Mouse (Mus musculus): ENCODE data around the gene Ciz1. TPM values are rescaled to one million over a fixed set of nuclear protein-coding genes. Genes with fewer than 3 reads are reported as not detected.

The Ciz1 gene
- polyA plus RNA-seq, 1 experiment from 2014 or later = 56.6 TPM

DNA sequence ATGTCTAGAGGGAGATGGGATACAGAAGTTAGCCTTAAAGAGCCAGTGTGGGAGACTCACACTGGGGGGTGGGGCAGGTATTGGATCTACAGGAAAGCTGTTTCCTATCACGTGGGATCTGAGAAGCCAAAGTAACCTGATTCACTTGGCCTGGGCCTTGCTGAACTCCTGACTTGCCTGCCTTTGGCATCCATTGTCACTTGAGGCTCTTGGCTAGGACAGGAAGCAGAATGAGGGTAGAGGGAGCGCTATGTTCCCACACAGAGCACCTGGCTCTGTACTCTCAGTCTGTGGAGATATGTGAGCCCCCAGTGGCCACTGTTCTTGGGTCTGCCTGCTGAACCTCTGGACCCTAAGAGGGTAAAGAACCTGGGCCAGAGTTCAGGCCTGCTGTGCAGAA lies 64.4 kb downstream of the Ciz1 start:
- Histone ChIP-seq H3K4me3 (replicated peaks) (no peak overlapping the region), H3K4me2 (no peak overlapping the region), H3K9me3 (replicated peaks) (no peaks in the 10 kb centered on the region), H3K9ac (no peak overlapping the region), H3K27me3 (no peaks in the 10 kb centered on the region), H3K36me3 (peaks cover 77% of the 10 kb centered on the region), H3K27ac (no peak overlapping the region), H3K4me1 (peaks cover 34% of the 10 kb centered on the region)
- 57% methylated on average over 2 of the region's 2 CpGs for WGBS
- ATAC-seq (replicated peaks; ENCODE audit: low FRiP score) = no peak

DNA sequence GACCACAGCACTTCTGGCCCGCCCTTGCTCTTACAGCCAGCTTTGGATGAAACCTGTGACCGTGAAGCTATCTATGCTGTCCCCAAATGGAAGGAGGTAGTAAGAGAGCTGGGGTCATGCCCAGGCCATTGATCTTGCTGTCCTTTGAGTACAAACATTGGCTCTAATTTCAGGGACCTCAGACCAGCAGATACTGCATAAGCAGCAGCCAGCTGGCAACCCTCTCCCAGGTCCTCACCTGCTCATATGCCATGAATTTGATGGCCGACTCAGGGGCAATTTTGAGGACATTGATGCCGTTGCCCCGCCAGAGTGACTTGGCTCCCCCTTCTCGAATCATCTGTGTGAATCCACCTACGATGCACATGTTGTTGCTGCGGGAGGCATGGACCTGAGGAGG lies 65.4 kb downstream of the Ciz1 start:
- Histone ChIP-seq H3K4me3 (replicated peaks) (no peak overlapping the region), H3K4me1 (peaks cover 38% of the 10 kb centered on the region), H3K4me2 (no peak overlapping the region), H3K9ac (no peak overlapping the region), H3K9me3 (replicated peaks) (no peaks in the 10 kb centered on the region), H3K36me3 (peaks cover 77% of the 10 kb centered on the region), H3K27ac (no peak overlapping the region), H3K27me3 (no peaks in the 10 kb centered on the region)
- 53% methylated on average over 8 of the region's 8 CpGs for WGBS
- ATAC-seq (replicated peaks; ENCODE audit: low FRiP score) = no peak

DNA sequence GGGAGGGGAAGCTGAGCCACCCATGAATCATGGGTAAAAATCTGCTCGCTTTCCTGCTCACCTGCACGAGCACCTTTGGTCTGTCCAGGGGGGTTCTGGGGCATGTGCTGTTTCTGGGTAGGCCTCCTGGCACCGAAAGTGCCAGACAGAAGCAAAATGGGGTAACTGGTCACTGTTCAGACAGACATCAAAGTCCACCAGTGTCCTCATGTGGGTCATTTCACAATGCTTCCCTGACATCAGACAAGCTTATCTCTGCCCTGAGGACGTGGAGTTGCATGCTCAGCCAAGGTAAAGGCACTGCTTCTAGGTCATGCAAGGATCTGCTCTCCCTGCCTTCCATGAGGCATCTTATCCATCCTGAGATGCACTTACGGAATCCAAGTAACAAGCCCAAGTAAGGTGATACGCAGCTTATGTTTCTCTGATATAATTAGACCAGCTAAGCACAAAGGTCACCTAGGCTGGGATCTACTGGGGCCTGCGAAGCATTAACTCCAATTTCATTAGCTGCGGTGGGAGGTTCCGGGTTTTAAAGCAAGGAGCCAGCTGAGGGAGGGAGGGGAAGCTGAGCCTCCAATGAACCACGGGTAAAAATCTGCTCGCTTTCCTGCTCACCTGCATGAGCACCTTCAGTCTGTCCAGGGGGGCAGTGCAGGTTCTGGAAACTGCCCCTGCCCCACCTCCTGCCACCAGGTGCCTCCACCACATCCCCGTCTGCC lies 66.5 kb downstream of the Ciz1 start:
- Histone ChIP-seq H3K4me2 (no peak overlapping the region), H3K9me3 (replicated peaks) (no peaks in the 10 kb centered on the region), H3K36me3 (peaks cover 77% of the 10 kb centered on the region), H3K4me3 (replicated peaks) (no peak overlapping the region), H3K4me1 (peaks cover 49% of the 10 kb centered on the region), H3K27me3 (no peaks in the 10 kb centered on the region), H3K9ac (no peak overlapping the region), H3K27ac (peak overlapping the region; percentile 67)
- WGBS = 50% methylated on average over 12 of the region's 12 CpGs
- ATAC-seq (replicated peaks; ENCODE audit: low FRiP score) = no peak

DNA sequence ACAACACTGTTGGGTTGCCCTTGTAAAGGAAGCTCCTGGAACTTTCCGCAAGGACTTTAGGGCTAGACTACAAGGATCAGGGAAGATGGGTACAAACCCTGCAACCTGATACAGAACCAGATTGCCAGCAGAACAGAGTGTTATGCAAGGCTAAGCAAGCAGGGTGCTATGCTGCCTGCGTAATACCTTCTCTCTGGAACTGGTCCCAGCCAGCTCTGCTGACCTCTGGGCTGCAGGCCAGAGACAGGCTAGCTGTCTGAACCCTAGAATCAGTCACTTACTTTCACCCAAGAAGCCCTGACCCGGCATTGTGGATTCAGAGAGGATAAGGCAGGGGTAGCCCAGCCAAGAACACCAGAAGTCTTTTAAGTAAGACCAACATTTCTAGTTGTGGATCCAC lies 67.2 kb downstream of the Ciz1 start:
- Histone ChIP-seq H3K9ac (no peak overlapping the region), H3K27ac (peak overlapping the region; percentile 67), H3K4me1 (peaks cover 53% of the 10 kb centered on the region), H3K4me3 (replicated peaks) (no peak overlapping the region), H3K36me3 (peaks cover 71% of the 10 kb centered on the region), H3K27me3 (no peaks in the 10 kb centered on the region), H3K9me3 (replicated peaks) (no peaks in the 10 kb centered on the region), H3K4me2 (no peak overlapping the region)
- WGBS = 68% methylated on average over 3 of the region's 3 CpGs
- ATAC-seq (replicated peaks; ENCODE audit: low FRiP score) = 0 out of 2 replicates have a peak, but pooled peaks have one; percentile 4

DNA sequence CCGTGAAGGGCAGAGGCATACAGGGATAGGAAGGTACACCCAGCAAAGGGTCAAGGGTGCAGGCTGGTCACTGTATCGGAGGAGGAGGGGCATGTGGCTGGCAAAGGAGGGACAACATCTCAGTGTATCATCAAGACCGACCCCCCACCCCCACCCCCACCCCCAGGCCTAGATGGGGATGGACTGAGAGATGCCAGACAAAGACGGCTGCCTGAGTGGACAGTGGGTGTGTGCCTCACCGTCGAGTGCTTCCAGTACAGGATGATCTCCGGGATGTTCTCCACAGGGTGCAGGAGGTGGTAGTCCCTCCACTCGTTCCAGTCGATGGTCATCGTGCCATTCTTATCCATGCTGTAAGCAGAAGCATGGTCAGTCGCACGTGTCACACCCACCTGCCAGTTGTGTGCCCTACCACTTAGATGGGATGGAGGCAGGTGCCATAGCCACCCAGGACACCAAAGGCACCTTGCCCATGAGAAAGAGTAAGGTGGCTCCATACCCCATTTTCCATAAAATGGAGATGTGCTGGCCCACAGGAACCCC lies 68.0 kb downstream of the Ciz1 start:
- H3K36me3 ChIP-seq = peaks cover 63% of the 10 kb centered on the region

DNA sequence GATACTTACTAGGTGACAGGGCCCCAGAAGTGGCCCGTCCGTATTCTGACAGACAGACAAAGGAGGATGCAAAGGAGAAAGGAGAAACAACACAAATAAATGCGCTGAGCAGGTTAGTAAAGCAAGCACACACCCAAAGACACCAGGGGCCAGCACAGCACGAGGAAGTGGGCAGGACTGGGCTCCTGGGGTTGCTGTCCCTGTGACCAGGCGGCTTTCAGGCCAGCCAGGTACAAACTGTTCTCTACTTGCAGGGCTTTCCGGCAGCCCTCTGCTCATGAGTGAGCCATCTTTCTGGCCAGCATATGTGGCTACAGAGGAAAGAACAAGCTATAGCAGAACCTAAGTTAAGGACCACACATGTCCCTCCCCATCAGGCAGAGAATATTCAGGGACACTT lies 68.5 kb downstream of the Ciz1 start:
- Histone ChIP-seq H3K9ac (no peak overlapping the region), H3K9me3 (replicated peaks) (no peaks in the 10 kb centered on the region), H3K36me3 (peaks cover 58% of the 10 kb centered on the region), H3K27me3 (no peaks in the 10 kb centered on the region), H3K4me2 (no peak overlapping the region), H3K27ac (no peak overlapping the region), H3K4me1 (peaks cover 66% of the 10 kb centered on the region), H3K4me3 (replicated peaks) (no peak overlapping the region)
- WGBS = 88% methylated on average over 6 of the region's 6 CpGs
- no peak for ATAC-seq (replicated peaks; ENCODE audit: low FRiP score)

More for the DNA sequence above, 68.0 kb downstream of the Ciz1 start:
- no peaks in the 10 kb centered on the region for H3K27me3 ChIP-seq
- ATAC-seq (replicated peaks; ENCODE audit: low FRiP score) = no peak
- H3K4me3 ChIP-seq (replicated peaks) = no peak overlapping the region
- no peak overlapping the region for H3K9ac ChIP-seq
- H3K4me1 ChIP-seq = peaks cover 61% of the 10 kb centered on the region
- H3K9me3 ChIP-seq (replicated peaks) = no peaks in the 10 kb centered on the region
- no peak overlapping the region for H3K4me2 ChIP-seq
- H3K27ac ChIP-seq = no peak overlapping the region
- WGBS = 85% methylated on average over 12 of the region's 12 CpGs

DNA sequence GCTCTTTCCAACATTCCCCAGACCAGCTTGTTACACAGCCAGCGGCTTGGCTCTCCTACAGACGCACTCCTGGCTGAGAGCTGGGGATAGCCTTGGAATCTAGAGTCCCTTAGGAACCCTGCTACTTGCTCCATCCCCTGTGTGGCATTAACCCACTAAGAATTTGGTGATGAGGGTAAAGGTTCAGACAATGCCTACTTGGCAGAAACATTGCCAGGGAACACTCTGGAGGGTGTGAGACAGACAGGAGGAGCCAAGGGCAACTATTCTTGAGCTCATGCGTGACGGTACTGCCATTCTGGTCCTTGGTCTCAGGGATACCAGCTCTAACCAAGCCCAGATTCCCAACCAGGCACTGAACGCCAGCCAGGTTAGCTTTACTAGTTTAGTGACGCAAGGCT lies 69.7 kb downstream of the Ciz1 start:
- peaks cover 46% of the 10 kb centered on the region for H3K36me3 ChIP-seq
- no peak overlapping the region for H3K4me2 ChIP-seq
- no peak for ATAC-seq (replicated peaks; ENCODE audit: low FRiP score)
- no peaks in the 10 kb centered on the region for H3K27me3 ChIP-seq
- no peak overlapping the region for H3K27ac ChIP-seq
- 96% methylated on average over 6 of the region's 6 CpGs for WGBS
- peaks cover 67% of the 10 kb centered on the region for H3K4me1 ChIP-seq
- H3K4me3 ChIP-seq (replicated peaks) = no peak overlapping the region
- H3K9me3 ChIP-seq (replicated peaks) = no peaks in the 10 kb centered on the region
- no peak overlapping the region for H3K9ac ChIP-seq

DNA sequence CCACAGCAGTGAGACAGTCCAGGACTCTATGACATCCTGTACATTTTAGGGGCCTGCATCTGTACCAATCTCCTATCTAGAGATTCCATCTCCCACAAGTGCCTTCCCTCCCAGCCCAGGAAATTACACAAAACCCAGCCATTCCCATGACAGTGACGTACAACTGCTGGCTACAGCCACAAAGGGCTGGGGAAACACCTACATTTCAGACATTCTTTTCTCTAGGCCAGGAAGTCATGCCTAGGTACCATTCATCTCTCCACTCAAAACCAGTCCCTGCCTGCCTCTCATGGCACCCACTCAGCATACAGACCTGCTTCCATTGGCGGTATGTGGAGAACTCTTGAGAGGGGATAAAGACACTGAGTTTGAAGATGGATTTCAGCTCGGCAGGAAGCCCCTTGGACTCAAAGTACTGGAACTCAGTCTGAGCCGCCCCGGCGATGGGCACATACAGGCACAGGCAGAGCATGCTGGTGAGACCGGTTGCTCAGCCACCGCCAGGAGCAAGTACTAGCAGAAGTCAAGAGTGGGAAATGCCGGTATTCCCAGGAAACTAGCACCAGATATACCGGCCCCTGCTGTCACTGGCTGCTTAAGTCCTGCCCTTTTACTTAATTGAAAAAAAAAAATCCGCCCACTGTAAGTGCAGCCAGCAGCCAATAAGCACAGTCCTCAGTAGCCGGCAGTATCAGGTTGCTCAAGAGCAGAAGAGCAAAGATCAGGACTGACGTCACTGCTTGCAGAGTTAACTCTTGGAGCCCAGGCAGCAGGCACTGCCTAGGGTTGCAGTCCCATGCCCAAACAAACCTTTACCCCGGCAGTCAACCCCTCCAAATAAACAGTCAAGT lies 71.6 kb downstream of the Ciz1 start:
- H3K4me2 ChIP-seq = peak overlapping the region; percentile 75
- peak overlapping the region; percentile 35 for H3K9ac ChIP-seq
- peak overlapping the region; percentile 45 for H3K4me3 ChIP-seq (replicated peaks)
- H3K9me3 ChIP-seq (replicated peaks) = no peaks in the 10 kb centered on the region
- peaks cover 70% of the 10 kb centered on the region for H3K4me1 ChIP-seq
- 1% methylated on average over 14 of the region's 14 CpGs for WGBS
- H3K27ac ChIP-seq = peak overlapping the region; percentile 88
- peak; percentile 90 for ATAC-seq (replicated peaks; ENCODE audit: low FRiP score)
- H3K36me3 ChIP-seq = peaks cover 28% of the 10 kb centered on the region
- H3K27me3 ChIP-seq = no peaks in the 10 kb centered on the region

DNA sequence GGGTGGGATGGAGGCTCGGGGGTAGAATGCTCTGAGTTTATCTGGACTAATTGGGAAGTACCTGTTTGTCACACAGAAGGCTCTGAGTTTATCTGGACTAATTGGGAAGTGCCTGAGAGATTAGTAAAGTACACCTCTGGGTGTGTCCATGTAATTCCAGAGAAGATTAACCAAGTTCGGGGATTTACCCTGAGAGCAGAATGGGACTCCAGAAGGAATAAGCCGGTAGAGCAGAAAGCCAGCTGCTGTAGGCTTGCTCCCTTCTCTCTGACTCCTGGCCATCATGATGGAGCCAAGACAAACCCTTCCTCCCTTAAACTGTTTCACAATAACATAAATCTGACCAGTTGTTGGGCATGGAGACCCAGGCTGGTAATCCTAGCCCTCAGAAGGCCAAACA lies 72.7 kb downstream of the Ciz1 start:
- H3K27ac ChIP-seq = peak overlapping the region; percentile 88
- no peaks in the 10 kb centered on the region for H3K9me3 ChIP-seq (replicated peaks)
- H3K9ac ChIP-seq = no peak overlapping the region
- H3K4me3 ChIP-seq (replicated peaks) = no peak overlapping the region
- no peak overlapping the region for H3K4me2 ChIP-seq
- WGBS = 36% methylated on average over 3 of the region's 3 CpGs
- no peaks in the 10 kb centered on the region for H3K27me3 ChIP-seq
- peaks cover 17% of the 10 kb centered on the region for H3K36me3 ChIP-seq
- ATAC-seq (replicated peaks; ENCODE audit: low FRiP score) = no peak
- H3K4me1 ChIP-seq = peaks cover 70% of the 10 kb centered on the region

DNA sequence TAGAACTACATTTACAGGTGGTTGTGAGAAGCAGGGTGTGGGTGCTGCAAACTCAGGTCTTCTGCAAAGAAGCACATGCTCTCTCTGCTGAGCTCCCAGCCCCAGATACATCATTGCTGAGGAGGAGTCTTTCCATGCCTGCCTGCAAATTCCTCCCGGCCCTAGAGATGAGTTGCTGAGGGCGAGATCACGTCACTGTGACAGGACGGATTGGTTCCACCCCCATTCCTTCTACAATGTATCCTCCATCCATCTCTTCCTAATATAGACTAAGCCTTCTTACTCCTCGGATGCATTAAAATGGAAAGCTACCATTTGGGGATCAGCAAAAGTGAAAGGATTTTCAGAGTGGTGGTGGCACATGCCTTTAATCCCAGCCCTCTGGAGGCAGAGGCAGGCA lies 73.4 kb downstream of the Ciz1 start:
- no peak for ATAC-seq (replicated peaks; ENCODE audit: low FRiP score)
- Histone ChIP-seq H3K9me3 (replicated peaks) (no peaks in the 10 kb centered on the region), H3K27ac (peak overlapping the region; percentile 88; the same call in 1 of the 2 replicates)

DNA sequence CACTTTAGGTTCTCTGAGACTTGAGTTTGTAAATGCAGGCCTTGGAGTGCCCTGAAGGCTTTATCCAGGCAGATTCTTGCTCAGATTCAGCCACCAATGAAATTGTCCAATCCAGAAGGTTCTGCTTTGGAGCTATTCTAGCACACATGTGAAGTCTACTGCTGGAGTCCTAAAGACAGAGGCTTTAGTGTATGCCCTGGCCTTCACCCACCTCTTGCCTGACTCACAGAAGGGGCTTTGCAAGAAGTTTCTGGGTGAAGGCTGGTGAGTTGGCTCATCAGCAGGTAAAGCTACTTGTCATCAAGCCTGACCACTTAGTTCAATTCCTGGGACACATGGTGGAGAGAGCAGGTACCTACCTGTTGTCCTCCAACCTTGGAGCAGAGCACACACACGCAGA lies 74.0 kb downstream of the Ciz1 start:
- WGBS = 97% methylated on average over 1 of the region's 1 CpGs
- ATAC-seq (replicated peaks; ENCODE audit: low FRiP score) = no peak

More for the DNA sequence above, 73.4 kb downstream of the Ciz1 start:
- no peaks in the 10 kb centered on the region for H3K27me3 ChIP-seq
- H3K36me3 ChIP-seq = peaks cover 9% of the 10 kb centered on the region
- H3K9ac ChIP-seq = no peak overlapping the region
- no peak overlapping the region for H3K4me2 ChIP-seq
- WGBS = 69% methylated on average over 5 of the region's 5 CpGs
- peaks cover 70% of the 10 kb centered on the region for H3K4me1 ChIP-seq
- H3K4me3 ChIP-seq (replicated peaks) = no peak overlapping the region

DNA sequence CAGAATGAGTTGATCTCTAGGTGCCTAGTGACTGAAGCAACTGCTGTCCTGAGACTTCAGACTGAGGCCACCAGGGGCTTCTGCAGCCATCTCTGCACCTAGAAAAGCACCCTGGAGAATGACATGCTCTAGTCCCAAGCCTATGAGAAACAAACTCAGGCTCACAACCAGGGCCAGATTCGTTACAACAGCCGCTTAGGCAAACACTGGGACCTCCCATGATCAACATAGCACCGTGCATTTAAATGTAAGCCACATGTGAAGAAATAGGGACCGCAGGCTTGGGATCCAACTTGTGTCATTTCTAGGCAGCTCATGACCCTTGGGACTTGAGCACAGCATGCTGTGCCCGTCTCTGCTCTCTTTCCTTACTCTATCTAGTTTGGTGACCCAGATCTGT lies 75.6 kb downstream of the Ciz1 start:
- Histone ChIP-seq H3K9ac (no peak overlapping the region), H3K27me3 (no peaks in the 10 kb centered on the region), H3K4me2 (peak overlapping the region; percentile 66), H3K36me3 (no peaks in the 10 kb centered on the region), H3K27ac (peak overlapping the region; percentile 87), H3K4me3 (replicated peaks) (no peak overlapping the region), H3K9me3 (replicated peaks) (no peaks in the 10 kb centered on the region), H3K4me1 (peaks cover 74% of the 10 kb centered on the region)
- no peak for ATAC-seq (replicated peaks; ENCODE audit: low FRiP score)
- 81% methylated on average over 5 of the region's 5 CpGs for WGBS

More for the DNA sequence above, 74.0 kb downstream of the Ciz1 start:
- Histone ChIP-seq H3K36me3 (peaks cover 3% of the 10 kb centered on the region; the same call in 1 of the 2 replicates), H3K4me2 (no peak overlapping the region), H3K9me3 (replicated peaks) (no peaks in the 10 kb centered on the region), H3K4me3 (replicated peaks) (no peak overlapping the region), H3K27me3 (no peaks in the 10 kb centered on the region), H3K27ac (no peak overlapping the region), H3K9ac (no peak overlapping the region), H3K4me1 (peaks cover 75% of the 10 kb centered on the region)

Data from kidney, embryonic 15.5 days (tissue).